Mouse (Mus musculus): ENCODE data around the gene Adpgk. TPM values are rescaled to one million over a fixed set of nuclear protein-coding genes. Genes with fewer than 3 reads are reported as not detected.

Gene Adpgk
- polyA plus RNA-seq, 1 experiment from 2014 or later: 40.9 TPM

Other genes starting within 250 kb of the Adpgk start
- 21.8 and 22.0 TPM in 2 replicates for gene Bbs4, start 62.0 kb downstream of the Adpgk start, polyA plus RNA-seq (2014; fragmentation: Nextera tagmentation; extraction: Ambion mirVana)
- gene Arih1, start 195.1 kb downstream of the Adpgk start, polyA plus RNA-seq (2014; fragmentation: Nextera tagmentation; extraction: Ambion mirVana): 20.8 and 21.6 TPM in 2 replicates
- gene Hexa, start 248.0 kb downstream of the Adpgk start, polyA plus RNA-seq (2014; fragmentation: Nextera tagmentation; extraction: Ambion mirVana): 51.2 and 54.9 TPM in 2 replicates
- gene Tmem202, start 248.3 kb downstream of the Adpgk start, polyA plus RNA-seq (2014; fragmentation: Nextera tagmentation; extraction: Ambion mirVana): 0.14 and 0.15 TPM in 2 replicates